9 mouse cellular contexts compared by ENCODE assay signal in the genomic region with DNA sequence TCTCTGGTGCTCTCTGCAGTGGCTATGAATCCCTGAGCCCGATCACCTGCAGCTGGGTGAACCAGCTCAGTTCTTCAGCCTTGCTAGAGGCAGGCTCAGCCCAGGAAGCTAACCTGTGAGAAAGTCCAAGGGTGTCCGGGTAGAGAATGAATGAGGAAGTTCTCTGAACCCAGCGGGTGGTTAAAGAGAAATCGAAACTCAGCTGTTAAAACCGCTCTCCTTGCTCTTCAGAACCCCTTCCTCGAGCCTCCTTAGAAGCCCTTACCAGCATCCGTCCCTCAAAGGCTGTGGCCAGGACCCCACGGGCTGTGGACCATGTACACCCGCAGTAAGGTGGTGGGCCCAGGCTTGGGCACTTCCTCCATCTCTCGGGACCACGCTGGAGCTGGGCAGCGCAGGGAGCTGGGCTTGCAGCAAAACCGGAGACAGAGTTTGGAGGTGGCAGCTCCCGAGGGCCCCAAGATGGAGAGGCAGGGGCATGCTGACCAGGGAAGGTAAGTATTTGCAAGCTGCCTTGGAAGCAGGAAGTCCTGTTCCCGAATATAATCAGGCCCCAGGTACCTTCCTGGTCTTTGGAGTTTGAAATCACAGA. TPM values are rescaled to one million over a fixed set of nuclear protein-coding genes. Genes with fewer than 3 reads are reported as not detected.
DNase-seq lines count a peak whose midpoint lies in the region; ATAC-seq lines count a peak whose summit lies in the region.
"Had no signal": no experiment of that assay in that cellular context is flagged by ENCODE, and none has a peak within 500 bp of the region (broad histone marks: within the 10 kb centered on the region; RNA-seq: fewer than 3 reads in every experiment).

A gene (plus strand): TSS at position 69 of the 592 bp plus-strand sequence.

- H3K4me1 ChIP-seq in heart, embryonic 10.5 days = no peaks in the 10 kb centered on the region; the same call in 1 of the 2 replicates
- H3K4me1 ChIP-seq in heart, embryonic 12.5 days (replicated peaks) = no peaks in the 10 kb centered on the region
- no peaks in the 10 kb centered on the region for H3K4me1 ChIP-seq in liver, embryonic 13.5 days (replicated peaks)
- no peaks in the 10 kb centered on the region for H3K4me1 ChIP-seq in forebrain, embryonic 14.5 days (ENCODE audit: control insufficient read depth, insufficient read depth, low read length)
- H3K4me1 ChIP-seq: hindbrain, embryonic 15.5 days had no signal

- H3K9ac ChIP-seq in heart, embryonic 12.5 days = no peak within 1 kb of the TSS
- H3K9ac ChIP-seq in liver, embryonic 13.5 days = no peak within 1 kb of the TSS
- no peak within 1 kb of the TSS for H3K9ac ChIP-seq in forebrain, embryonic 14.5 days (ENCODE audit: low read length)
- H3K9ac ChIP-seq: hindbrain, embryonic 15.5 days had no signal

- no peaks in the 10 kb centered on the region for H3K36me3 ChIP-seq in heart, embryonic 10.5 days
- H3K36me3 ChIP-seq in heart, embryonic 12.5 days = no peaks in the 10 kb centered on the region
- H3K36me3 ChIP-seq in liver, embryonic 13.5 days = no peaks in the 10 kb centered on the region
- no peaks in the 10 kb centered on the region for H3K36me3 ChIP-seq in forebrain, embryonic 14.5 days (ENCODE audit: control insufficient read depth, insufficient read depth, low read length)
- H3K36me3 ChIP-seq: hindbrain, embryonic 15.5 days had no signal

- DNase-seq in heart, adult 8-10 months (ENCODE audit: low spot score) = peak; percentile 4
- no peak for DNase-seq in heart, embryonic 10.5 days (ENCODE audit: low spot score)
- no peak for DNase-seq in liver, embryonic 13.5 days
- DNase-seq in spleen, adult 12 weeks (ENCODE audit: low spot score) = peak; percentile 6
- no peak for DNase-seq in layer of hippocampus, adult 9-10 months (ENCODE audit: low spot score)
- no peak for DNase-seq in yolk sac, embryonic 10.5 days (ENCODE audit: low spot score)
- no peak for DNase-seq in forebrain, embryonic 14.5 days (ENCODE audit: low spot score)

- no peaks in the 10 kb centered on the region for H3K9me3 ChIP-seq in heart, embryonic 10.5 days
- peaks cover 3% of the 10 kb centered on the region for H3K9me3 ChIP-seq in heart, embryonic 12.5 days (replicated peaks)
- H3K9me3 ChIP-seq in liver, embryonic 13.5 days (replicated peaks) = no peaks in the 10 kb centered on the region
- no peaks in the 10 kb centered on the region for H3K9me3 ChIP-seq in forebrain, embryonic 14.5 days (replicated peaks; ENCODE audit: control insufficient read depth, low read length)
- H3K9me3 ChIP-seq: hindbrain, embryonic 15.5 days had no signal

- ATAC-seq in heart, embryonic 12.5 days (ENCODE audit: insufficient number of reproducible peaks, low FRiP score) = no peak
- ATAC-seq in liver, embryonic 13.5 days (ENCODE audit: low read depth) = no peak
- ATAC-seq in forebrain, embryonic 14.5 days = no peak

- H3K4me3 ChIP-seq in heart, embryonic 10.5 days = no peak within 1 kb of the TSS; the same call in 1 of the 2 replicates
- no peak within 1 kb of the TSS for H3K4me3 ChIP-seq in heart, embryonic 12.5 days
- peak within 1 kb of the TSS; percentile 39 for H3K4me3 ChIP-seq in liver, embryonic 13.5 days (replicated peaks)
- no peak within 1 kb of the TSS for H3K4me3 ChIP-seq in forebrain, embryonic 14.5 days (ENCODE audit: low read depth, low read length)
- H3K4me3 ChIP-seq: hindbrain, embryonic 15.5 days had no signal

- H3K27me3 ChIP-seq in heart, embryonic 10.5 days (ENCODE audit: insufficient read depth, poor library complexity, severe bottlenecking) = no peaks in the 10 kb centered on the region
- no peaks in the 10 kb centered on the region for H3K27me3 ChIP-seq in heart, embryonic 12.5 days (replicated peaks)
- no peaks in the 10 kb centered on the region for H3K27me3 ChIP-seq in liver, embryonic 13.5 days
- no peaks in the 10 kb centered on the region for H3K27me3 ChIP-seq in forebrain, embryonic 14.5 days (replicated peaks; ENCODE audit: control insufficient read depth, insufficient read depth, low read length)
- H3K27me3 ChIP-seq: hindbrain, embryonic 15.5 days had no signal

- 60% methylated on average over 15 of the region's 15 CpGs for WGBS in heart, embryonic 10.5 days
- WGBS in heart, embryonic 12.5 days = 49% methylated on average over 15 of the region's 15 CpGs
- WGBS in liver, embryonic 13.5 days (ENCODE audit: insufficient replicate concordance) = 23% methylated on average over 15 of the region's 15 CpGs
- 66% methylated on average over 15 of the region's 15 CpGs for WGBS in forebrain, embryonic 14.5 days

- no peak within 1 kb of the TSS for H3K27ac ChIP-seq in heart, embryonic 10.5 days
- no peak within 1 kb of the TSS for H3K27ac ChIP-seq in heart, embryonic 12.5 days (ENCODE audit: poor library complexity, severe bottlenecking)
- no peak within 1 kb of the TSS for H3K27ac ChIP-seq in liver, embryonic 13.5 days
- H3K27ac ChIP-seq in forebrain, embryonic 14.5 days (ENCODE audit: low read depth, low read length) = no peak within 1 kb of the TSS
- H3K27ac ChIP-seq: hindbrain, embryonic 15.5 days had no signal

- peak within 1 kb of the TSS; percentile 42 for H3K4me2 ChIP-seq in heart, embryonic 12.5 days
- peak within 1 kb of the TSS; percentile 45; the same call in 1 of the 2 replicates for H3K4me2 ChIP-seq in liver, embryonic 13.5 days
- H3K4me2 ChIP-seq in forebrain, embryonic 14.5 days (ENCODE audit: low read length) = no peak within 1 kb of the TSS
- H3K4me2 ChIP-seq: hindbrain, embryonic 15.5 days had no signal

RNA-seq across cellular contexts. Expression of the gene that starts here (rescaled TPM):
- 1 to 10 TPM in 1 of 4 experiments, under 1 TPM in 3; 0.50 to 1.0 (median 0.57) TPM for total RNA-seq in heart, adult 8-10 months (2022)
- polyA plus RNA-seq in heart, embryonic 10.5 days (2016; fragmentation: Nextera tagmentation; extraction: Ambion mirVana) = 0.12 and 0.14 TPM in 2 replicates
- 0.29 and 0.45 TPM in 2 replicates for polyA plus RNA-seq in heart, embryonic 12.5 days (2016; fragmentation: Nextera tagmentation; extraction: Ambion mirVana)
- 1.4 and 1.5 TPM in 2 replicates for polyA plus RNA-seq in liver, embryonic 13.5 days (2015; fragmentation: Nextera tagmentation; extraction: Ambion mirVana)
- polyA plus RNA-seq in forebrain, embryonic 14.5 days (2014; fragmentation: Nextera tagmentation; extraction: Ambion mirVana) = 0.33 and 0.45 TPM in 2 replicates

Comparison
In these comparisons a context has a peak if more than half of its experiments do, and no peak if none do; other contexts are left out.
1. DNase-seq: peak in heart, adult 8-10 months (single experiment) and spleen, adult 12 weeks (single experiment); none in heart, embryonic 10.5 days (single experiment), liver, embryonic 13.5 days (single experiment), layer of hippocampus, adult 9-10 months (single experiment), yolk sac, embryonic 10.5 days (single experiment) and forebrain, embryonic 14.5 days (single experiment).